Mouse (Mus musculus) left cerebral cortex, postnatal 25 days (tissue): ENCODE results near the gene Pcgf1. TPM values are rescaled to one million over a fixed set of nuclear protein-coding genes. Genes with fewer than 3 reads are reported as not detected.

Experiments used
- DNase-seq, 2 experiments: peaks; one replicate each; pipeline ENCODE4 v3.0.0; 2022; ENCODE audit warnings: low spot score in 2 of 2, mixed read lengths in 1 of 2
- intact Hi-C: fragments of 180-260 bp; cut with DNase I; formaldehyde crosslinking; loops from one replicate; pipeline ENCODE4 v1.15.1; 2025
- microRNA-seq, 2 experiments: library from miRNA; unstranded; fragments of <30 nt; microRNA quantifications; one replicate each; pipeline ENCODE4 v1.2.0; 2022
- total RNA-seq, 2 experiments: library from RNA; stranded (reverse); gene quantifications; 2 replicates each; pipeline ENCODE4 v1.2.3; 2021

Gene Pcgf1
- total RNA-seq, 2 experiments from 2014 or later: 21.3 to 24.4 TPM

GRCm38 (mm10) chr6:83118825-83119733 lies 41.4 kb downstream of the Pcgf1 start:
- DNase-seq: no peak
- intact Hi-C loops: no loop called here

DNA sequence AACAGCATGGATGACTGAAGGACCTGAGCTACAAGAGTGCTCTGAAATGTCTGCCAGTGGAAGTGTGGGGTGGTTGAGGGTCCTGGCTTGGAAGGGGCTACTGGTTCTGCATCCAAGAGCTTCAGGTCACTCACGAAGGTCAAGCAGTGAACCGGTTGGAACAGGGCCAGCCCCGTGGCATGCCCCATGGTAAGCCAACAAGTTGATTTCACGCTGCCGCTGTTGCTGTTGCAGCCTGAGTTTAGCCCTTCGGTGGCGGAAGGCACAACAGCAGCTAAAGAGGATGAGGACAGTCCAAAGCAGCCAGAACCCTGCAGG lies 42.0 kb downstream of the Pcgf1 start:
- no peak for DNase-seq
- intact Hi-C loops: no loop called here

- DNase-seq: peak; percentile 95 to 100
- intact Hi-C loops: no loop called here
These were observed 43.5 kb downstream of the Pcgf1 start, which contains the start of gene Wbp1 for GRCm38 (mm10) chr6:83120930-83121862. Gene Wbp1 (minus strand): TSS chr6:83121559.

DNA sequence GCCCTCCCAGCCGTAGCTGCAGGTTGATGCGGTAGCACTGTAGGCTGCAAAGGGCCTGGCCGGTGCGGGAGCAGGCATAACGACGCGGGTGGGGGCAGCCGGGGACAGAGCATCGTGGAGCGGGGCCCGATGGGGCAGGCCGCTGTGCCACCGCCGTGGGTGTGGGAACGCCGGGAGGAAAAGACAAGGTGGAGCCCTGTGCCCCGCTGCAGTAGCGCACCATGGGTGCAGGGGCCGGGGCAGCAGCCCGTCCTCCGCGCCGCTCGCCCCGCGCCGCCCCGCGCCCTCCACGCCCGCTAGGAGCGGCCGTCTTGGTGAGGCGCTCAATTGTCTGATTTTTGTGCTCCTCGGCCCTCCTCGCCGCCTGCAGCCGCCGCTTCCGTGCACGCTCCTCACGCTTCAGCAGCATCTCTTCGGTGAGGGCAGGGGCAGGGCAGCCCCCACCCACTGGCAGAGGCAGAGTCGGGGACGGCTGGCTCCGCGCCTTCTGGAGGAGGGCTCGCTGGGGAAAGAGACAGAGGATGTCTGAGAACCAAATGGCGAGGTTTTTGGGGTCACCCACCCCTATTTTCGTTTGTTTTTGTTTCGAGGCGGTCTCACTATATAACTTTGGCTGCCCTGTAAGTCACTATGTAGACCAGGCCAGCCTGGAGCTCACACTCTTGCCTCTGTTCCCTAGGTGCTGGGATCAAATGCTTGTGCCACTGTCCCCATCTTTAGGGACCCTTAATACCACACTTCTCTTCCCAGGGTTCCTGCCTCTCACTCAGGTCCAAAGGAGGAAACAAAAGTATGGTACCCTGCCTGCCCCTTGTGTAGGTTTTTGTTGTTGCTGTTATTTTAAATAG lies 44.4 kb downstream of the Pcgf1 start:
- intact Hi-C loops: no loop called here
- DNase-seq: no peak

DNA sequence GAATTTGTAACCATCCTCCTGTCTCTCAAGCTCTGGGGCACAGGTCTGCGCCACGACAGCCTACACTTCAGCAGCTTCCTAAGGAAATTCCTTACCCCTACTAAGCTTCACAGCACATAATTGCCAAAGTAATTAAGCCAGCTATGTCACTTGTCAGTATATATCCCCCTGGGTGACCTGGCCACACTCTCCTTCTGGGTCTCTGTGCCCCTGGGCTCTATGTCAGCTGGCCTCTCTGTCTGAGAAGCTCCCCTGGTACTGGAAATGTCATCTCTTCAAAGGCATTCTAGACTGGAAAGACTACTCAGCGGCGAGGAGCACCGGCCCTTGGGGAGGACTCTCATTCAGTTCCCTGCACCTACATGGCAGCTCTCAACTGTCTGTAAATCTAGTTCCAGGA lies 45.3 kb downstream of the Pcgf1 start:
- intact Hi-C loops: no loop called here
- no peak for DNase-seq

GRCm38 (mm10) chr6:83124851-83125312 lies 47.2 kb downstream of the Pcgf1 start:
- intact Hi-C loops: no loop called here

DNA sequence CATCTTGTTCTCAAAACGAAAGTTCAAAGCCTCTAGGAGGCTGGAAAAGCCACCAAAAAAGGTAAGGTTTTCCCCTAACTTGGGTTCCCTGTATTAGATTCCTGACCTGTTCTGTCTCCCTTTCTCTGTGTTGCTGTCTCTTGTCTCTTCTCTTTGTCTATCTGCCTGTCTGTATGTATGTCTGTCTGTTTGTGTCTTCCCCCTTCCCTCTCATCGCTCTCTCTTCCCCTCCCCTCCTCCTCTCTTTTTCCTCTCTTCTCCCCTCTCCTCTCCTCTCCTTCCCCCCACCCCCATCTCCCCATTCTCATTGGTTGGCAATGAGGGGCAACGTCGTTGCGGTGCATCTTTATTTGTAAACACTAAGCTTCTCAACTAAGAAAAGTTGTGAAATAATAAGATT lies 47.7 kb downstream of the Pcgf1 start, which contains the start of gene Ino80b:
TSS of gene Ino80b (minus strand) at position 101 of the 400 bp plus-strand sequence.
- DNase-seq: no peak
- intact Hi-C loops: no loop called here

More at GRCm38 (mm10) chr6:83124851-83125312, 47.2 kb downstream of the Pcgf1 start:
- DNase-seq: peak; percentile 88 to 92

DNA sequence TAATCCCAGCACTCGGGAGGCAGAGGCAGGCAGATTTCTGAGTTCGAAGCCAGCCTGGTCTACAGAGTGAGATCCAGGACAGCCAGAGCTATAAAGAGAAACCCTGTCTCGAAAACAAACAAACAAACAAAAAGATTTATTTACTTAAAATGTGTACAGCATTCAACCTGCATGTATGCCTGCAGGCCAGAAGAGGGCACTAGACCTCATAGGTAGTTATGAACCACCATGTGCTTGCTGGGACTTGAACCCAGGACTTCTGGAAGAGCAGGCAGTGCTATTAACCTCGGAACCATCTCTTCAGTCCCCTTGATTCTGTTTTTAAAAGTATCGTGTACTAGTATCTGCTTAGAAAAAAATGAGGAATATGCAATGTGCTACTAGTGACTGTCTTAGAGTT lies 49.8 kb downstream of the Pcgf1 start:
- DNase-seq: no peak

More for the DNA sequence above, 49.8 kb downstream of the Pcgf1 start:
- intact Hi-C loops: no loop called here

Small RNA genes lying within 50 kb of the gene (microRNA-seq; reads per million reads assigned to microRNA genes)
- gene Mir3470a (0 reads per million in 2 experiments), gene Mir7040 (0 reads per million in 2 experiments)

Other genes with a start within 250 kb of the Pcgf1 start
- 10 to 100 TPM; 37.5 to 40.6 TPM for gene Sema4f, start 138.1 kb upstream of the Pcgf1 start, total RNA-seq
- gene M1ap, start 131.0 kb upstream of the Pcgf1 start, total RNA-seq: not detected
- gene Dok1, start 44.4 kb upstream of the Pcgf1 start, total RNA-seq: 1 to 10 TPM; 1.1 to 1.6 TPM
- gene Loxl3, start 43.7 kb upstream of the Pcgf1 start, total RNA-seq: 1 to 10 TPM; 1.9 to 2.7 TPM
- 100 to 1,000 TPM; 100 to 114 TPM for gene Aup1, start 23.3 kb upstream of the Pcgf1 start, total RNA-seq
- 10 to 100 TPM; 42.9 to 45.4 TPM for gene Htra2, start 22.6 kb upstream of the Pcgf1 start, total RNA-seq
- gene Dqx1, start 20.0 kb upstream of the Pcgf1 start, total RNA-seq: under 1 TPM; 0.25 to 0.99 TPM
- not detected for gene Tlx2, start 7.6 kb upstream of the Pcgf1 start, total RNA-seq
- gene Lbx2, start 8.5 kb downstream of the Pcgf1 start, total RNA-seq: under 1 TPM in 1 of 2 experiments, not detected in 1; 0.46 TPM
- 1 to 10 TPM; 3.2 to 4.1 TPM for gene Ccdc142, start 23.7 kb downstream of the Pcgf1 start, total RNA-seq
- 1 to 10 TPM; 3.9 to 5.0 TPM for gene Gm42688, start 23.7 kb downstream of the Pcgf1 start, total RNA-seq
- gene Mrpl53, start 31.2 kb downstream of the Pcgf1 start, total RNA-seq: 10 to 100 TPM; 60.3 to 66.6 TPM
- gene Mogs, start 37.6 kb downstream of the Pcgf1 start, total RNA-seq: 10 to 100 TPM; 27.2 to 28.0 TPM
- gene Wbp1, start 43.7 kb downstream of the Pcgf1 start, total RNA-seq: 10 to 100 TPM; 36.7 to 48.7 TPM
- 10 to 100 TPM; 11.2 to 21.3 TPM for gene Ino80b, start 47.6 kb downstream of the Pcgf1 start, total RNA-seq
- gene Rtkn, start 57.6 kb downstream of the Pcgf1 start, total RNA-seq: 10 to 100 TPM; 51.2 to 76.8 TPM
- 10 to 100 TPM; 28.8 to 29.1 TPM for gene Wdr54, start 78.5 kb downstream of the Pcgf1 start, total RNA-seq
- gene 1700003E16Rik, start 78.5 kb downstream of the Pcgf1 start, total RNA-seq: 10 to 100 TPM; 28.8 to 30.2 TPM
- 100 to 1,000 TPM; 329 to 365 TPM for gene Dctn1, start 88.1 kb downstream of the Pcgf1 start, total RNA-seq
- gene Slc4a5, start 142.0 kb downstream of the Pcgf1 start, total RNA-seq: 1 to 10 TPM; 2.3 to 2.5 TPM
- gene Mthfd2, start 248.0 kb downstream of the Pcgf1 start, total RNA-seq: 1 to 10 TPM; 5.0 to 6.3 TPM
- 10 to 100 TPM; 20.0 to 20.2 TPM for gene Mob1a, start 248.1 kb downstream of the Pcgf1 start, total RNA-seq